Mouse (Mus musculus) cerebellum, adult 2 months (tissue): ENCODE data around the gene Olfr1362.

Source experiments
- CTCF ChIP-seq: fragments of 200-500 bp; IDR thresholded peaks from 2 replicates; pipeline ENCODE4 v1.5.1; 2011; ENCODE audit warnings: low read depth, mild to moderate bottlenecking, control low read depth, low read length, moderate library complexity, borderline replicate concordance; ENCODE audit not compliant: insufficient read depth
- POLR2A ChIP-seq: fragments of 200-500 bp; IDR thresholded peaks from 2 replicates; pipeline ENCODE4 v1.6.1; 2011; ENCODE audit warnings: low read length, control low read depth, borderline replicate concordance; ENCODE audit not compliant: insufficient read depth

DNA sequence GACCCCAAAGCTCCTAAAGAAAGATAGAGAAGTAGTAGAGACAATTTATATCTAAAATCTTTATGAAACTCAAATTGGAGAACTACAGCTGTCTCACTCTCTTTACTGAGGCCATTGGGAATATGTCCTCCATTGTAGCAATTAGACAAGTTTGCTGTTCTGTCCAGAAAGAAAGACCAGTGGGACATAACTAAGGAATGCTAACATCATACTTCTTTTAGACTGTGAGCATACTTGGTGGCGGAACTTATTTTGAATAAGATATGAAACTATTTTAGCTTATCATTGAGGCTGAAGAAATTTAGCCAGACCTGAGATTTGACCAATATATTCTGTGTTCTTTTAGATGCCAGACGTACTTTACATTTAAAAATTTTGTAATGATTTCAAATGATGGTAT lies 32.2 kb downstream of the Olfr1362 start, which contains the start of gene Olfr1364:
- no peak for TF ChIP-seq CTCF
- TF ChIP-seq POLR2A, result no peak
